Mouse (Mus musculus) intestine, postnatal 0 days (tissue): ENCODE data around the gene Dgcr8. TPM values are rescaled to one million over a fixed set of nuclear protein-coding genes. Genes with fewer than 3 reads are reported as not detected.

ENCODE experiments used
- ATAC-seq: fragments of 200-750 bp; cut with Nextera tagmentation; 2 replicates; pipeline ENCODE4 v1.8.0; 2017; ENCODE audit warnings: mild to moderate bottlenecking, moderate TSS enrichment, moderate library complexity
- H3K27ac ChIP-seq: fragments of 300-500 bp; sonication (generic); 2 replicates; pipeline ENCODE4 v1.5.1; 2014; ENCODE audit warnings: mild to moderate bottlenecking, low read depth, low read length, moderate library complexity
- H3K27me3 ChIP-seq: fragments of 300-500 bp; sonication (generic); replicated peaks from 2 replicates; pipeline ENCODE4 v1.6.1; 2014; ENCODE audit warnings: low read length, mixed read lengths; ENCODE audit not compliant: control insufficient read depth, insufficient read depth
- H3K36me3 ChIP-seq: fragments of 300-500 bp; sonication (generic); 2 replicates; pipeline ENCODE4 v1.6.1; 2014; ENCODE audit warnings: mild to moderate bottlenecking, moderate library complexity; ENCODE audit not compliant: control insufficient read depth, insufficient read depth
- H3K4me1 ChIP-seq: fragments of 300-500 bp; sonication (generic); replicated peaks from 2 replicates; pipeline ENCODE4 v1.6.1; 2014; ENCODE audit warnings: antibody characterized with exemption, low read length, mixed read lengths; ENCODE audit not compliant: control insufficient read depth, insufficient read depth
- H3K4me2 ChIP-seq: fragments of 300-500 bp; sonication (generic); replicated peaks from 2 replicates; pipeline ENCODE4 v1.6.1; 2014; ENCODE audit warnings: low read depth, mild to moderate bottlenecking, moderate library complexity
- H3K4me3 ChIP-seq: fragments of 300-500 bp; sonication (generic); 2 replicates; pipeline ENCODE4 v1.5.1; 2014; ENCODE audit warnings: low read depth, low read length
- H3K9ac ChIP-seq: fragments of 300-500 bp; sonication (generic); 2 replicates; pipeline ENCODE4 v1.6.1; 2014; ENCODE audit warnings: mild to moderate bottlenecking, low read depth, low read length
- H3K9me3 ChIP-seq: fragments of 300-500 bp; sonication (generic); 2 replicates; pipeline ENCODE4 v1.6.1; 2016; ENCODE audit warnings: mixed run types; ENCODE audit not compliant: control insufficient read depth
- CTCF ChIP-seq: sonication (generic); IDR thresholded peaks from 2 replicates; pipeline ENCODE4 v1.5.1; 2016; ENCODE audit warnings: low read depth, mild to moderate bottlenecking, control low read depth, antibody characterized with exemption, moderate library complexity
- WGBS: fragments of 180-500 bp; shearing (Covaris S2); extraction: QIAGEN DNeasy Blood & Tissue Kit; methylation state at CpG from one replicate; pipeline ENCODE4 v1.1.7; 2014; 5-methylcytosine and 5-hydroxymethylcytosine counted together
- polyA plus RNA-seq: library from polyadenylated mRNA; unstranded; fragments of >200 nt; fragmentation: Nextera tagmentation; extraction: Ambion mirVana; gene quantifications from 2 replicates; pipeline ENCODE4 v1.2.1, GENCODE M21; 2015

Gene Dgcr8
- polyA plus RNA-seq, 1 experiment from 2014 or later, result 7.1 TPM

DNA sequence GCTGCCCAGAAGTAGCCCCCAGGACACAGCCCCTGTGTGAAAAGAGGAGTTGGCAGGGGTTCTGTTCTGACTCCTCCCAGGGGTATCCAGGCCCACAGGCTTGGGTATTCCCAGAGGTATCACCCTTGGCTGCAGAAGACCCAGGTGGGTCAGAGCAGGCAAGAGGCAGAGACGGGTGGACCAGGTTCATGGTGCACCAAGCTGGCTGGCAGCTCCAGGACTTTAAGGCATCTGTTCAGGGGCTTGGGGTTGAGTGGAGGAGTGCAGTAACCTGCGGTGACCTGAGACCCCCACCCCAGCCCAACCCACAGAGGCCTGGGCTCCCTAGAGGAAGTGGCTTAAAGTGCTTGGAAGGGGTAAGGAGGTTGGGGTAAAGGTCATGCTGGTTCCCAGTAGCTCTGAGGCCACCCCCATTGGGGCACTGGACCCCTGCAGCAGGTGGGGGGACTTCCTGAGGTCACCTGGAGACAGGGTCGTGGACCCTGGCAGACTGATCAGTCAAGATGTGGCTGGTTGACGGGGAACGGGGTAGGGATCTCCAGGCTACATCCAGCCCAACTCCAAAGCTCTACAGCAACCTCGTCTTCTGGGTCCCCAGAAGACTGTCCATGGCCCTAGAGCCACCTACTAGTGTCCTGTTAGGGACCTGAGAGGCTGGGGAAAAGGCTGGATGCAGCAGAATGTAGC lies 68.0 kb downstream of the Dgcr8 start:
- no peak for ATAC-seq
- no peak overlapping the region for H3K27ac ChIP-seq
- H3K9me3 ChIP-seq, result no peaks in the 10 kb centered on the region
- H3K36me3 ChIP-seq, result peaks cover 29% of the 10 kb centered on the region; the same call in 1 of the 2 replicates
- no peak overlapping the region for H3K4me3 ChIP-seq
- no peak overlapping the region for H3K9ac ChIP-seq
- H3K4me1 ChIP-seq, result no peaks in the 10 kb centered on the region
- no peak overlapping the region for H3K4me2 ChIP-seq
- 88% methylated on average over 6 of the region's 6 CpGs for WGBS
- no peaks in the 10 kb centered on the region for H3K27me3 ChIP-seq
- no peak for TF ChIP-seq CTCF

DNA sequence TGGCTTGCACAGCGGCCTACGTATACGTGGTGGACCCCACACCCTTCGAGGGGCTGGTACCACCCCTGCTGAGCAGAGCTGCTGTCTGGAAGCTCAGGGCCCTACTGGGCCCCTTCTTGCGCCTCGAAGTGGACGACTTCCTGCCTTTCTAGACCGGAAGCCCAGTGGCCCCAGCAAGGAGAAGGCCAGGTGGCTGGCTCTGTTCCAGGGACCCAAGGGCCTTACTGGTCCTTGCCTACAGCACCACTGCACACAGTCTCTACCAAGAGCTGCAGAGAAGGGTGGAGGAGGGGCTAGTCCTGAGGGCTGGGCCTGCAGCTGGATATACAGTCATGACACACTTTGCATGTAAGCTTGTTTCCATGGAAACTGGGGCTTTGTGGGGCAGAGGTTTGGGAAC lies 69.0 kb downstream of the Dgcr8 start:
- Histone ChIP-seq H3K9me3 (no peaks in the 10 kb centered on the region), H3K9ac (no peak overlapping the region), H3K4me3 (no peak overlapping the region), H3K27me3 (no peaks in the 10 kb centered on the region), H3K36me3 (peaks cover 21% of the 10 kb centered on the region; the same call in 1 of the 2 replicates), H3K4me1 (no peaks in the 10 kb centered on the region), H3K4me2 (0 out of 2 replicates have a peak overlapping the region, but pooled peaks have one; percentile 13), H3K27ac (no peak overlapping the region)
- 27% methylated on average over 8 of the region's 8 CpGs for WGBS
- ATAC-seq, result peak; percentile 62
- no peak for TF ChIP-seq CTCF

- Histone ChIP-seq H3K9me3 (no peaks in the 10 kb centered on the region), H3K4me1 (no peaks in the 10 kb centered on the region), H3K9ac (no peak overlapping the region), H3K27ac (no peak overlapping the region), H3K4me2 (no peak overlapping the region), H3K36me3 (peaks cover 8% of the 10 kb centered on the region; the same call in 1 of the 2 replicates), H3K27me3 (0 out of 2 replicates have a peak, but pooled peaks cover 5% of the 10 kb centered on the region), H3K4me3 (no peak overlapping the region)
- ATAC-seq, result no peak
- 67% methylated on average over 9 of the region's 9 CpGs for WGBS
- no peak for TF ChIP-seq CTCF
Observed at GRCm38 (mm10) chr16:18218580-18218996, 70.5 kb downstream of the Dgcr8 start.

GRCm38 (mm10) chr16:18217579-18217978 lies 71.5 kb downstream of the Dgcr8 start, which contains the start of gene Ccdc188:
Gene Ccdc188 (plus strand): TSS chr16:18217879.
- Histone ChIP-seq H3K9ac (no peak within 1 kb of the TSS), H3K27ac (no peak within 1 kb of the TSS), H3K4me1 (no peaks in the 10 kb centered on the region), H3K4me3 (no peak within 1 kb of the TSS), H3K9me3 (no peaks in the 10 kb centered on the region), H3K4me2 (no peak within 1 kb of the TSS), H3K36me3 (peaks cover under 1% of the 10 kb centered on the region; the same call in 1 of the 2 replicates), H3K27me3 (0 out of 2 replicates have a peak, but pooled peaks cover 5% of the 10 kb centered on the region)
- TF ChIP-seq CTCF, result no peak
- ATAC-seq, result no peak
- 89% methylated on average over 4 of the region's 4 CpGs for WGBS

DNA sequence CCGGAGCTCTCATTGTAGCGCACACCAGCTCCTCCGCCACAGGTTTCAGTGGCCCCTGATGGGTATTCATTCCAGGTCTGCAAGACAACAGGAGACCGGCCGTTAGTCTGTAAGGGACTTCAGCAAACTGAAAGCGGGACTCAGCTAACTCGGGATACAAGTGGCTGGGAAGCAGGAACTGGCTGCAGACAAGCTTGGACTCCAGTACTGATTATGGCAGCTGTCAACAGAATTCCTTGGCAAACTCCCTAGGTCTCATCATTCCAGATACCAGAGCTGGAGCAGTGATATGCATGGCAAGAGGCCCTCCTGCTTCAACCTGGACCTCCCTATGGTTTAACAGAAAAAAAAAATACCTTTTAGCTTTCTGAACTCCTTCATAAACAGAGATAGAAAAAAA lies 74.2 kb downstream of the Dgcr8 start:
- Histone ChIP-seq H3K4me1 (no peaks in the 10 kb centered on the region), H3K4me3 (no peak overlapping the region), H3K27me3 (0 out of 2 replicates have a peak, but pooled peaks cover 5% of the 10 kb centered on the region), H3K9ac (no peak overlapping the region), H3K27ac (no peak overlapping the region), H3K9me3 (no peaks in the 10 kb centered on the region), H3K4me2 (no peak overlapping the region), H3K36me3 (no peaks in the 10 kb centered on the region)
- ATAC-seq, result no peak
- 82% methylated on average over 7 of the region's 7 CpGs for WGBS
- TF ChIP-seq CTCF, result no peak

- H3K4me1 ChIP-seq, result no peaks in the 10 kb centered on the region
- ATAC-seq, result no peak
- H3K27ac ChIP-seq, result no peak overlapping the region
- H3K4me2 ChIP-seq, result no peak overlapping the region
- no peaks in the 10 kb centered on the region for H3K36me3 ChIP-seq
- WGBS, result 46% methylated on average over 6 of the region's 6 CpGs
- no peak overlapping the region for H3K9ac ChIP-seq
- TF ChIP-seq CTCF, result no peak
- H3K4me3 ChIP-seq, result no peak overlapping the region
- H3K27me3 ChIP-seq, result 0 out of 2 replicates have a peak, but pooled peaks cover 5% of the 10 kb centered on the region
- no peaks in the 10 kb centered on the region for H3K9me3 ChIP-seq
Observed at GRCm38 (mm10) chr16:18213689-18214088, 75.4 kb downstream of the Dgcr8 start.
